Mouse (Mus musculus): Measurements from ENCODE around the gene Adh7.

GRCm38 (mm10) chr3:138275100-138275499 is 57.5 kb downstream of the Adh7 start:
- TF ChIP-seq POLR2A (IDR thresholded peaks at IDR 0.05; ENCODE audit: low read depth, low read length) = no peak
- no peak for TF ChIP-seq TCF12 (IDR thresholded peaks at IDR 0.05; ENCODE audit: low read depth, low read length)
- TF ChIP-seq KAT2A (IDR thresholded peaks at IDR 0.05; ENCODE audit: insufficient replicate concordance, low read length) = no peak
- TF ChIP-seq JUND (conservative IDR thresholded peaks at IDR 0.05; ENCODE audit: low read depth, low read length) = no peak
- TF ChIP-seq CTCF (conservative IDR thresholded peaks at IDR 0.05 in 1 of 2, IDR thresholded peaks at IDR 0.05 in 1 of 2; ENCODE audit: low read depth in 2 of 2, low read length in 2 of 2) = no peak
- no peak for TF ChIP-seq GABPA (IDR thresholded peaks at IDR 0.05; ENCODE audit: insufficient replicate concordance, low read depth, low read length)
- no peak for TF ChIP-seq JUN (IDR thresholded peaks at IDR 0.05; ENCODE audit: insufficient read depth, low read depth, low read length)
- no peak for TF ChIP-seq EP300 (IDR thresholded peaks at IDR 0.05; ENCODE audit: low read length)
- no peak for TF ChIP-seq MAX (IDR thresholded peaks at IDR 0.05; ENCODE audit: low read length)
- TF ChIP-seq E2F4 (IDR thresholded peaks at IDR 0.05; ENCODE audit: insufficient replicate concordance, low read depth, low read length) = no peak
- TF ChIP-seq MAFK (IDR thresholded peaks at IDR 0.05; ENCODE audit: insufficient replicate concordance, low read length) = no peak
- TF ChIP-seq ETS1 (conservative IDR thresholded peaks at IDR 0.05; ENCODE audit: low read depth, low read length) = no peak
- TF ChIP-seq MYC (IDR thresholded peaks at IDR 0.05; ENCODE audit: low read depth, low read length) = no peak
- TF ChIP-seq CHD1 (IDR thresholded peaks at IDR 0.05; ENCODE audit: low read depth, low read length) = no peak
